Comparison of ENCODE assay signal across 8 mouse cellular contexts in the genomic region with DNA sequence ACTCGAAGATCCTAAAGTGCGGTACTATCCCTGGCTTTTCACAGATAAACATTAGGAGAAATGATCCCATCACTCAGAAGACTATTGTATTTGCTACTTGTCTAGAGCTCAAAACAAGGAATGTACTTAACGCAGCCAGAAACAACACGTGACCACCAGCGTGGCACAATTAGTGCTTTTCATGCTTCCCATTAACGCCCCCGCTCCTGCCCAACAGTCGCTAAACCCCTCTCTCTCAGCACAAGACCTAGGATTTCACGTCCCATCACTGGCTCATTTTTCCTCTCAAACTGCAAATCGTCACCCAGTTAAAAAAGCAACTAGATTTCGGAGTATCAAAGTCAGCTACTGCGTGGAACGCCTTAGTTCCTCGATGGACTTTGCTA. TPM values are rescaled to one million over a fixed set of nuclear protein-coding genes. Genes with fewer than 3 reads are reported as not detected.
DNase-seq lines count a peak whose midpoint lies in the region; ATAC-seq and TF ChIP-seq lines count a peak whose summit lies in the region.

No protein-coding gene starts in this region.

- peak overlapping the region; percentile 87 for H3K4me3 ChIP-seq in brown adipose tissue, adult 24 weeks (ENCODE audit: insufficient read depth, low read depth, low read length)
- peak overlapping the region; percentile 91 for H3K4me3 ChIP-seq in intestine, postnatal 0 days (ENCODE audit: low read depth, low read length)
- H3K4me3 ChIP-seq in midbrain, embryonic 10.5 days: peak overlapping the region; percentile 70

- H3K27ac ChIP-seq in brown adipose tissue, adult 24 weeks (replicated peaks; ENCODE audit: low read depth, low read length): no peak overlapping the region; the same call in 1 of the 2 replicates
- peak overlapping the region; percentile 84 for H3K27ac ChIP-seq in intestine, postnatal 0 days (ENCODE audit: low read depth, low read length)
- peak overlapping the region; percentile 88 for H3K27ac ChIP-seq in midbrain, embryonic 10.5 days (replicated peaks)

- H3K4me1 ChIP-seq in brown adipose tissue, adult 24 weeks (ENCODE audit: control insufficient read depth, insufficient read depth, insufficient read length, low read length): peaks cover 4% of the 10 kb centered on the region; the same call in 1 of the 2 replicates
- H3K4me1 ChIP-seq in intestine, postnatal 0 days (replicated peaks; ENCODE audit: control insufficient read depth, insufficient read depth, low read length): peaks cover 3% of the 10 kb centered on the region
- H3K4me1 ChIP-seq in midbrain, embryonic 10.5 days: peaks cover 21% of the 10 kb centered on the region

- ATAC-seq in intestine, postnatal 0 days: no peak; the same call in 1 of the 2 replicates

- peak overlapping the region; percentile 84 for H3K9ac ChIP-seq in intestine, postnatal 0 days (ENCODE audit: low read depth, low read length)

- peak overlapping the region; percentile 82 for H3K4me2 ChIP-seq in intestine, postnatal 0 days (replicated peaks; ENCODE audit: low read depth)

- intact Hi-C loops in left cerebral cortex, postnatal 4 days (cut with DNase I): no loop called here

- DNase-seq in adrenal gland, postnatal 14 days: peak; percentile 41
- no peak for DNase-seq in adrenal gland, postnatal 25 days
- peak; percentile 21 to 31 for DNase-seq in frontal cortex, postnatal 10 days (ENCODE audit: low spot score in 2 of 2)
- DNase-seq in left cerebral cortex, postnatal 4 days: peak; percentile 25
- DNase-seq in midbrain, embryonic 10.5 days (ENCODE audit: low spot score): no peak
- DNase-seq in c-Kit-positive CD71-positive TER-119-positive erythroid progenitor cells, embryonic 14.5 days (ENCODE audit: low spot score): no peak

- TF ChIP-seq CTCF in intestine, postnatal 0 days (IDR thresholded peaks at IDR 0.05; ENCODE audit: low read depth): no peak

- no peaks in the 10 kb centered on the region for H3K27me3 ChIP-seq in intestine, postnatal 0 days (replicated peaks; ENCODE audit: control insufficient read depth, insufficient read depth, low read length)
- H3K27me3 ChIP-seq in midbrain, embryonic 10.5 days (ENCODE audit: low read depth, poor library complexity, severe bottlenecking): no peaks in the 10 kb centered on the region

- WGBS in intestine, postnatal 0 days: 16% methylated on average over 14 of the region's 14 CpGs
- WGBS in midbrain, embryonic 10.5 days: 13% methylated on average over 14 of the region's 14 CpGs

- H3K9me3 ChIP-seq in intestine, postnatal 0 days (ENCODE audit: control insufficient read depth): no peaks in the 10 kb centered on the region
- H3K9me3 ChIP-seq in midbrain, embryonic 10.5 days (replicated peaks): no peaks in the 10 kb centered on the region

- H3K36me3 ChIP-seq in intestine, postnatal 0 days (ENCODE audit: control insufficient read depth, insufficient read depth): no peaks in the 10 kb centered on the region; the same call in 1 of the 2 replicates
- H3K36me3 ChIP-seq in midbrain, embryonic 10.5 days: no peaks in the 10 kb centered on the region

RNA-seq across cellular contexts. Expression of a gene that starts 8.7 kb away (rescaled TPM):
- total RNA-seq in adrenal gland, postnatal 14 days (2021): 63.7 and 66.8 TPM in 2 replicates
- 70.3 and 72.0 TPM in 2 replicates for total RNA-seq in adrenal gland, postnatal 25 days (2021)
- polyA plus RNA-seq in brown adipose tissue, adult 24 weeks (2012; ENCODE audit: insufficient read depth, insufficient read length, missing spikeins): 67.9 and 81.8 TPM in 2 replicates
- 87.5 and 87.6 TPM in 2 replicates for polyA plus RNA-seq in intestine, postnatal 0 days (2015; fragmentation: Nextera tagmentation; extraction: Ambion mirVana)
- total RNA-seq in left cerebral cortex, postnatal 4 days (2021): 10 to 100 TPM; 42.6 to 49.1 TPM
- polyA plus RNA-seq in midbrain, embryonic 10.5 days (2016; fragmentation: Nextera tagmentation; extraction: Ambion mirVana): 132 and 135 TPM in 2 replicates

RNA-seq across cellular contexts. Expression of a gene that starts 9.0 kb away (rescaled TPM):
- total RNA-seq in adrenal gland, postnatal 14 days (2021): 38.3 and 40.4 TPM in 2 replicates
- 38.1 and 53.9 TPM in 2 replicates for total RNA-seq in adrenal gland, postnatal 25 days (2021)
- 9.6 and 13.1 TPM in 2 replicates for polyA plus RNA-seq in brown adipose tissue, adult 24 weeks (2012; ENCODE audit: insufficient read depth, insufficient read length, missing spikeins)
- polyA plus RNA-seq in intestine, postnatal 0 days (2015; fragmentation: Nextera tagmentation; extraction: Ambion mirVana): 58.7 and 61.9 TPM in 2 replicates
- total RNA-seq in left cerebral cortex, postnatal 4 days (2021): 10 to 100 TPM; 30.6 to 32.4 TPM
- polyA plus RNA-seq in midbrain, embryonic 10.5 days (2016; fragmentation: Nextera tagmentation; extraction: Ambion mirVana): 26.0 and 27.1 TPM in 2 replicates

RNA-seq across cellular contexts. Expression of a gene that starts 56.0 kb away (rescaled TPM):
- 40.4 and 48.7 TPM in 2 replicates for total RNA-seq in adrenal gland, postnatal 14 days (2021)
- total RNA-seq in adrenal gland, postnatal 25 days (2021): 35.3 and 44.5 TPM in 2 replicates
- polyA plus RNA-seq in brown adipose tissue, adult 24 weeks (2012; ENCODE audit: insufficient read depth, insufficient read length, missing spikeins): 40.1 and 47.8 TPM in 2 replicates
- polyA plus RNA-seq in intestine, postnatal 0 days (2015; fragmentation: Nextera tagmentation; extraction: Ambion mirVana): 15.7 and 16.1 TPM in 2 replicates
- total RNA-seq in left cerebral cortex, postnatal 4 days (2021): 10 to 100 TPM; 34.5 to 37.3 TPM
- 86.0 and 89.6 TPM in 2 replicates for polyA plus RNA-seq in midbrain, embryonic 10.5 days (2016; fragmentation: Nextera tagmentation; extraction: Ambion mirVana)

RNA-seq across cellular contexts. Expression of a gene that starts 56.6 kb away (rescaled TPM):
- total RNA-seq in adrenal gland, postnatal 14 days (2021): 92.2 and 94.2 TPM in 2 replicates
- 116 and 119 TPM in 2 replicates for total RNA-seq in adrenal gland, postnatal 25 days (2021)
- polyA plus RNA-seq in brown adipose tissue, adult 24 weeks (2012; ENCODE audit: insufficient read depth, insufficient read length, missing spikeins): 94.6 and 135 TPM in 2 replicates
- 75.1 and 78.8 TPM in 2 replicates for polyA plus RNA-seq in intestine, postnatal 0 days (2015; fragmentation: Nextera tagmentation; extraction: Ambion mirVana)
- 10 to 100 TPM; 29.3 to 29.8 TPM for total RNA-seq in left cerebral cortex, postnatal 4 days (2021)
- 78.6 and 82.2 TPM in 2 replicates for polyA plus RNA-seq in midbrain, embryonic 10.5 days (2016; fragmentation: Nextera tagmentation; extraction: Ambion mirVana)

Comparison
In these comparisons a context has a peak if more than half of its experiments do, and no peak if none do; other contexts are left out.
1. DNase-seq: peak in adrenal gland, postnatal 14 days (single experiment), frontal cortex, postnatal 10 days (2 of 2) and left cerebral cortex, postnatal 4 days (single experiment); none in adrenal gland, postnatal 25 days (single experiment), midbrain, embryonic 10.5 days (single experiment) and c-Kit-positive CD71-positive TER-119-positive erythroid progenitor cells, embryonic 14.5 days (single experiment).
2. Peak in every context shown above with its lines, with median percentiles within 50 percentile points of each other: H3K4me3 ChIP-seq.